Mouse (Mus musculus) liver, embryonic 15.5 days (tissue): ENCODE results near the gene Trappc1. TPM values are rescaled to one million over a fixed set of nuclear protein-coding genes. Genes with fewer than 3 reads are reported as not detected.

ENCODE experiments used
- ATAC-seq: fragments of 200-750 bp; cut with Nextera tagmentation; 2 replicates; pipeline ENCODE4 v1.8.0; 2017; ENCODE audit warnings: moderate number of reproducible peaks, mild to moderate bottlenecking, moderate library complexity; ENCODE audit not compliant: insufficient read depth
- H3K27ac ChIP-seq: fragments of 300-500 bp; sonication (generic); replicated peaks from 2 replicates; pipeline ENCODE4 v1.5.1; 2015; ENCODE audit warnings: mild to moderate bottlenecking, inconsistent platforms
- H3K27me3 ChIP-seq: fragments of 300-500 bp; sonication (generic); 2 replicates; pipeline ENCODE4 v1.6.1; 2015; ENCODE audit warnings: mild to moderate bottlenecking, inconsistent platforms
- H3K36me3 ChIP-seq: fragments of 300-500 bp; sonication (generic); replicated peaks from 2 replicates; pipeline ENCODE4 v1.6.1; 2015; ENCODE audit warnings: moderate library complexity, mild to moderate bottlenecking, inconsistent platforms
- H3K4me1 ChIP-seq: fragments of 300-500 bp; sonication (generic); replicated peaks from 2 replicates; pipeline ENCODE4 v1.6.1; 2015; ENCODE audit warnings: inconsistent platforms
- H3K4me2 ChIP-seq: fragments of 300-500 bp; sonication (generic); 2 replicates; pipeline ENCODE4 v1.6.1; 2015; ENCODE audit warnings: moderate library complexity, mild to moderate bottlenecking, inconsistent platforms
- H3K4me3 ChIP-seq: fragments of 300-500 bp; sonication (generic); replicated peaks from 2 replicates; pipeline ENCODE4 v1.5.1; 2015; ENCODE audit warnings: mild to moderate bottlenecking, inconsistent platforms
- H3K9ac ChIP-seq: fragments of 300-500 bp; sonication (generic); 2 replicates; pipeline ENCODE4 v1.6.1; 2015; ENCODE audit warnings: moderate library complexity, mild to moderate bottlenecking, inconsistent platforms
- H3K9me3 ChIP-seq: fragments of 300-500 bp; sonication (generic); replicated peaks from 2 replicates; pipeline ENCODE4 v1.6.1; 2016; ENCODE audit warnings: inconsistent platforms
- WGBS: fragments of 180-500 bp; shearing (Covaris S2); methylation state at CpG from one replicate; pipeline ENCODE4 v1.1.7; 2015; ENCODE audit warnings: mixed read lengths; ENCODE audit not compliant: insufficient replicate concordance; 5-methylcytosine and 5-hydroxymethylcytosine counted together
- polyA plus RNA-seq: library from polyadenylated mRNA; unstranded; fragments of >200 nt; fragmentation: Nextera tagmentation; extraction: Ambion mirVana; gene quantifications from 2 replicates; pipeline ENCODE4 v1.2.1, GENCODE M21; 2015

Gene Trappc1
- polyA plus RNA-seq = 74.8 and 77.7 TPM in 2 replicates

DNA sequence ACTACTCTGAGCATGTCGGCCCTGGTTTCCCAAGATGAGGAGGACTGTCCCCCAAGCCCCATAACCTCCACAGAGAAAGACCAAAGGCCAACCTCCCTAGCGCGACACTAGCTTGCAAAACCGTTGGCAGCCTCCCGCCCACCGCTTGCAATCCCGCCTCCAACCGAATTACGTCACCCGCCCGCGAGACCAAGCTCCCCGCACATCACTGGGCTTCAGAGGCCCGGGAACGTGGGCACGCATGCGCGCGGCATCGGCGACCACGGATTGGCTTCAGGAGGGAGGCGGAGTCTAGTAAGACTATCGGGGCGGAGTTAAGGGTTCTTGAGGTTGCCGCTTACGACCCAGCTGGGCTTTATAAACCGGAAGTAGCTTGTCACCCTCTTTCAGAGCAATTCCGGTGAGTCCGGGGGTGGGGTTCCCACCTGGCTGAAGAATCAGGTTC is at the start of gene Trappc1, which contains the start of gene Cntrob:
Gene Trappc1 (plus strand): TSS at position 314 of the 445 bp plus-strand sequence.
Gene Cntrob (minus strand): TSS at position 109 of the 445 bp plus-strand sequence.
- H3K27ac ChIP-seq = peak within 1 kb of the TSS; percentile 85
- peaks cover 26% of the 10 kb centered on the region for H3K27me3 ChIP-seq
- peaks cover 18% of the 10 kb centered on the region for H3K36me3 ChIP-seq
- WGBS = under 1% methylated on average over 30 of the region's 30 CpGs
- peaks cover 50% of the 10 kb centered on the region for H3K4me1 ChIP-seq
- ATAC-seq = peak; percentile 92
- peak within 1 kb of the TSS; percentile 80 for H3K4me3 ChIP-seq
- H3K9me3 ChIP-seq = no peaks in the 10 kb centered on the region
- H3K4me2 ChIP-seq = peak within 1 kb of the TSS; percentile 92
- peak within 1 kb of the TSS; percentile 88 for H3K9ac ChIP-seq

DNA sequence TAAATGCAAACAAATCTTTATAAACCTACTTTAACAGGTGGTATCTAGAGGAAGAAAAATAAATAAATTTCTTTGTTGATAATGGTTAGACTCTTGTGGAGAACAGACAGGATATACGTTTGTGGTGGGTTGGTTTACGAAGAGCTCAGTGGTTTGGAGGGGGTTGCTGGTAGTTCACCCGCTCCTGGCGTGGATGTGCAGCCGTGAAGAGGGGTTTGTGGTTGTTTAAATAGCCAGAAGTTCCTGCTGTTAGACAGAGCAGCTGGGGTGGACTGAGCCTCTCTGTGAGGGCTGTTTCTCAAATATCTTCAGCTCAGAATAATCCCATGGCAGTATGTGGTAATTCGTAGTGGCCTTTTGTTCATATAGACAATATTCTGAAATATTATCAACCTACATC is 48.1 kb upstream of the Trappc1 start:
- Histone ChIP-seq H3K27ac (no peak overlapping the region), H3K4me1 (no peaks in the 10 kb centered on the region), H3K9me3 (no peaks in the 10 kb centered on the region), H3K36me3 (no peaks in the 10 kb centered on the region), H3K4me3 (no peak overlapping the region), H3K9ac (no peak overlapping the region), H3K27me3 (peaks cover 4% of the 10 kb centered on the region; the same call in 1 of the 2 replicates), H3K4me2 (no peak overlapping the region)
- no peak for ATAC-seq
- WGBS = 30% methylated on average over 6 of the region's 6 CpGs

DNA sequence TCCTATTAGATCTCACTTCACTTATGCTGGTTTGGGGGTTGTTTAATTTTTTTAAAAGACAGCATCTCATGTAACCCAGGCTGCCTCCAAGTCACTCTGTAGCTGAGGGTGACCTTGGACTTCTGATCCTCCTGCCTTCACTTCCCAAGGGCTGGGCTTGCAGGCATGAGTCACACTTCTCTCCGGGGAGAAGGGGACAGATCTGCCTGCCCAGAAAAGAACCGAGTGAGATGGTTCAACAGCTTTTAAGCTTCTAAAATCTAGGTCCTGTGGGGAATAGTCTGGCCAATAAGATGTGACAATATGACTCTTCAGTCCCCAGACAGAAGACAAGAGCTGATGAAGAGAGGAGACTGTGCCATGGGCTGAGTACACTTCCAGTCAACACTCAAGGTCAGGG is 47.7 kb upstream of the Trappc1 start:
- 29% methylated on average over 2 of the region's 2 CpGs for WGBS
- Histone ChIP-seq H3K4me1 (no peaks in the 10 kb centered on the region), H3K36me3 (no peaks in the 10 kb centered on the region), H3K9ac (no peak overlapping the region), H3K9me3 (no peaks in the 10 kb centered on the region), H3K4me2 (no peak overlapping the region), H3K27ac (no peak overlapping the region), H3K27me3 (no peaks in the 10 kb centered on the region), H3K4me3 (no peak overlapping the region)
- no peak for ATAC-seq

DNA sequence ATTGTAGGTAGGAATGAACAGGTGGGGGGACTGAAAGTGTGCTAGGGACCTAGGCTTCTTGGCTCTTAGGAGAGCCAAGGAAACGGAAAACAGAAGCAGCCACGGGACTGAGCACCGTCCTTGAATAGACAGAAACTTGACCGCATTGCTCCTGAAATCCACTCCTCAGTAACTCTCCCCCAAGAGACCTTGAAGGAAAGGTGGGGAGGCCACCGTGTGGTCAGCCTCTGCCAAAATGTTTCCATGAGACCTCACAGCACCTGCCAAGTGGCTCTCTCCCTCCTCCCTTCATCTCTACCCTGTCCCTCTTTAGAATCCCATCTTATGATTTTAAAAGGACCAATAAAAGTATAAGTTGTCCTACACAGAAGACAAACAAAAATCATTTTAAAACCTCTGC is 46.5 kb upstream of the Trappc1 start:
- Histone ChIP-seq H3K36me3 (no peaks in the 10 kb centered on the region), H3K4me1 (no peaks in the 10 kb centered on the region), H3K9me3 (no peaks in the 10 kb centered on the region), H3K27ac (no peak overlapping the region), H3K4me3 (no peak overlapping the region), H3K4me2 (no peak overlapping the region), H3K27me3 (no peaks in the 10 kb centered on the region), H3K9ac (no peak overlapping the region)
- ATAC-seq = no peak
- WGBS = 60% methylated on average over 5 of the region's 5 CpGs

DNA sequence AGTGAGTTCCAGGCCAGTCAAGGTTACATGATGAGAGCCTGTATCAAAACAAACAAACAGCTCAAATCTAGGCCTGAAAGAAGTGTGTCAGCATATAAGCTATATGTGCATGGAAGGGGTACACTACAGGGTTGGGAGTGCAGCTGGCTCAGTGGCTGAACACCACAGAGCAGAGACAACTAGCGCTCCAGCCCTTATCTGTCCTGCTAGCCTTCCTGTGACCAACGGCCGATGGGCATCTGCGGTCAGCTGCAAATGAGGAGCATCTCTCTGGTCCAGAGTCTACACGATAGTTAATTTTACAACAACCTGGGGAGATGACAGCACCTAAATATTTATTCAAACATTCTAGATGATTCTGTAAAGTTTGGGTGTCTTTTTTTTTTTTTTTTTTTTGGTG is 32.7 kb upstream of the Trappc1 start:
- Histone ChIP-seq H3K9me3 (no peaks in the 10 kb centered on the region), H3K27ac (no peak overlapping the region), H3K36me3 (no peaks in the 10 kb centered on the region), H3K4me1 (no peaks in the 10 kb centered on the region), H3K4me2 (no peak overlapping the region), H3K4me3 (no peak overlapping the region), H3K9ac (no peak overlapping the region), H3K27me3 (no peaks in the 10 kb centered on the region)
- 49% methylated on average over 5 of the region's 5 CpGs for WGBS
- ATAC-seq = no peak

DNA sequence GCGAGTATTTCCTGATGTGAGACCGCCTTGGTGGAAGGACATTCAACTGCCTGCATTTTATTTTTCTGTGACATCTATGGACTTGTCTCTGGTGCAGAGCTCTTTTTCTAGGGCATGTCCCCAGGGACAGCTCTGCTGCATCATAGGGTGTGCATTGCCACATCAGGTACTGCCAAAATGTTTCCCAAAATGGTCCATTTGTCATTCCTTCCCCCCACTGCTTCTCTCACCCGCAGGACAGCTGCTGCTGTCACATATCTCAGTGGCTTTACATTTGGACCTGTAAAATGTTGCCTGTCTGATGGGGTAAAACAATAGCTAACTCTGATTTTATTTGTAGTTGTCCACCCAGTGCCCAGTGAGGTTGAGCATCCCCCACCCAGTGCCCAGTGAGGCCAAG is 28.5 kb upstream of the Trappc1 start:
- no peak for ATAC-seq
- no peaks in the 10 kb centered on the region for H3K4me1 ChIP-seq

DNA sequence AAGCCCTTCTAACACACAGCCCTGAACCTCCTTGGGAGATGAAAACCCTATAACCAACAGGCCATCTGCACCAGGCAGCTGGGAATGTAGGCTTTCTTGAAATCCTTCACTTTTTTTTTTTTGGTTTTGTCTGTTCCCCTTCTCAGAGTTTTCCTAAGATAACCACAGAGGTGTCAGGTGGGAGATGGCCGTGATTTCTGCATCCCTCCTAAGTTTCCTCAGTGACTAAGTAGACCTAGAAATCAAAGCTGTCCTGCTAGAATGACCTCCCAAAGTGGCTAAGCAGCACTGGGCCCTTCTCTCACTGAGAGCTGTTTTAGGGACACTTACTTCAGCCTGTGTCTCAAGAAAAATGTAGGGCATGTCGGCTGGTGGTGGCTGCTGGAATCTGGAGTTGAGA is 26.0 kb upstream of the Trappc1 start:
- ATAC-seq = no peak
- Histone ChIP-seq H3K4me1 (no peaks in the 10 kb centered on the region), H3K9ac (no peak overlapping the region), H3K36me3 (peaks cover 10% of the 10 kb centered on the region), H3K4me2 (no peak overlapping the region), H3K27ac (no peak overlapping the region), H3K9me3 (no peaks in the 10 kb centered on the region), H3K4me3 (no peak overlapping the region), H3K27me3 (no peaks in the 10 kb centered on the region)
- 74% methylated on average over 2 of the region's 2 CpGs for whole genome bisulfite sequencing

More for the DNA sequence above, 28.5 kb upstream of the Trappc1 start:
- WGBS = 56% methylated on average over 3 of the region's 3 CpGs
- Histone ChIP-seq H3K9me3 (no peaks in the 10 kb centered on the region), H3K4me3 (no peak overlapping the region), H3K9ac (no peak overlapping the region), H3K27ac (no peak overlapping the region), H3K4me2 (no peak overlapping the region), H3K27me3 (no peaks in the 10 kb centered on the region), H3K36me3 (peaks cover 5% of the 10 kb centered on the region)

DNA sequence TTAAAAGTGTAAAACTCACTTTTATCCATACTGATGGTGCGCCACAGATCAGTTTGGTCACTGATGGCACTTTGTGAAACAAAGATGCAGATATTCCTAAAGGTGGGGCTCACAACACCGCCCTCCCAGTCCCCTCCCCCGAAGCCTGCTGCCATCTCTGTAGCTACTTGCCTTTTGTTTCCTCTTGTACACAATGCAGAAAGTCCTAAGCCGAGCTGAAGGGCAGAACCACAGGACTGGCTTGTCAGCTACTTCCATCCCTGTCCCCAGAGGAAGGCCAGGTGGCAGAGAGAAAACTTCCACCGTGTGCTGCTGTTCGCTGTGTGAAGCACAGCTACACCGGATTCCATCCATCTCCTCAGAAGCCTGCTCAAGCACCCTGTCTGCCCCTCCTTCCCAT is 25.5 kb upstream of the Trappc1 start:
- no peak overlapping the region for H3K4me3 ChIP-seq
- H3K27ac ChIP-seq = no peak overlapping the region
- peaks cover 10% of the 10 kb centered on the region for H3K36me3 ChIP-seq
- no peaks in the 10 kb centered on the region for H3K27me3 ChIP-seq
- 69% methylated on average over 7 of the region's 7 CpGs for WGBS
- H3K4me2 ChIP-seq = no peak overlapping the region
- H3K9ac ChIP-seq = no peak overlapping the region
- ATAC-seq = no peak
- no peaks in the 10 kb centered on the region for H3K4me1 ChIP-seq
- H3K9me3 ChIP-seq = no peaks in the 10 kb centered on the region

DNA sequence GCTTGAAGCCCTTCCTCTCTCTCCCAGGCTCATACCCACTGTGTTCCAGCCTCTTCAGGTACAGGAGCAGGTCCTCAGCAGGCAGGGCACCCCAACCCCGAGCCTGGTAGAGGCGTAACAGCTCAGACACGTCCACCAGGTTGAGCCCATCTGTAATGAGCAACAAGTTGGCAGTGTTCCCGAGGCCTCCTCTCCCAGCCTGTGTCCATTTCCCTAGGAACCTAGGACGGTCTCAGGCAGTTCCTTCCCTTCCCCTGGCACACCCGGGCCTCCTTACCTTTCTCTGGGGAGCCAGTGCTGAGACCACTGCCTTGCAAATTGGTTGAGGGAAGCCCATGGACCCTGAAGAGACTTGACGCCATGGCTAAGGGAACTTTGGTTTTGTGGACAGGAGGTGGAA is 21.0 kb upstream of the Trappc1 start:
- Histone ChIP-seq H3K9me3 (no peaks in the 10 kb centered on the region), H3K4me3 (no peak overlapping the region), H3K4me1 (no peaks in the 10 kb centered on the region), H3K27me3 (no peaks in the 10 kb centered on the region), H3K36me3 (peaks cover 35% of the 10 kb centered on the region), H3K4me2 (no peak overlapping the region), H3K27ac (no peak overlapping the region), H3K9ac (no peak overlapping the region)
- WGBS = 62% methylated on average over 7 of the region's 7 CpGs
- no peak for ATAC-seq

DNA sequence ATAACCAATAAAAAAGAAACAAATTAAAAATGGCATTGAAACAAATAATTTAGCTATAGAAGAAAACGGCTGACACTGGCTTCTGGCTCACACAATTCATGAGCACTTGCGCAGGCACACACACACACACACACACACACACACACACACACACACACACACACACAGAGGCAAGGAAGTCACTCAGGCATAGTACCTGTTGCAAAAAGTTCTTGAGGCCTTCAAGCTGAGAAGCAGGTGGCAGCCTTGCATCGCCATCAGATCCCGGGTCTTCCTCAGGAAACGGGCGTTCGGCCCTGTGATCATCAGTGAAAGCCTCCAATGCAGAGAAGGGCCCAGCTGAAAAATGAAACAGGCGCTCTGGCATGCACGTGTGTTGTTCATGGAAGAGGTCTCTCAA is 18.5 kb upstream of the Trappc1 start:
- ATAC-seq = no peak
- H3K9me3 ChIP-seq = no peaks in the 10 kb centered on the region
- H3K4me1 ChIP-seq = no peaks in the 10 kb centered on the region
- H3K27ac ChIP-seq = no peak overlapping the region
- no peaks in the 10 kb centered on the region for H3K27me3 ChIP-seq
- no peak overlapping the region for H3K9ac ChIP-seq
- no peak overlapping the region for H3K4me2 ChIP-seq
- 84% methylated on average over 9 of the region's 9 CpGs for WGBS
- peaks cover 51% of the 10 kb centered on the region for H3K36me3 ChIP-seq
- no peak overlapping the region for H3K4me3 ChIP-seq

DNA sequence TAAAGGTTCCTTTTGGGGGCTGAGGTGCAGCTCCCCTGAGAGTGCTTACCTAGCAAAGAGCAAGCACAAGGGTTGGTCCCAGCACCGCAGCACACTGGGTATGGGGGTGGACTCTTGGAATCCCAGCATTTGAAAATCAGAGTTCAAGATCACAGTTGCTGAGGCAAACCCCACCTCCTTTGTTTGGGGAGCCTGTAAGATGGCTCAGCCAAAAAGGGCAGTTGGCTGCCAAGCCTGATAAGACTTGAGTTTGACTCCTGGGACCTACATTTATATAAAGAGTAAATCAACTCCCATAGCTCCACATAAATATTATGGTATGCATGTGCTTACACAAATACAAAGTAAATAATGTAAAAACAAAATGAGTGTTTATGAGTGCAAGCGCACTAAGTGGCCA is 17.7 kb upstream of the Trappc1 start:
- Histone ChIP-seq H3K36me3 (peaks cover 58% of the 10 kb centered on the region), H3K27ac (no peak overlapping the region), H3K9ac (no peak overlapping the region), H3K4me2 (no peak overlapping the region), H3K4me1 (no peaks in the 10 kb centered on the region), H3K4me3 (no peak overlapping the region), H3K27me3 (no peaks in the 10 kb centered on the region), H3K9me3 (no peaks in the 10 kb centered on the region)
- no peak for ATAC-seq
- WGBS = 64% methylated on average over 2 of the region's 2 CpGs

DNA sequence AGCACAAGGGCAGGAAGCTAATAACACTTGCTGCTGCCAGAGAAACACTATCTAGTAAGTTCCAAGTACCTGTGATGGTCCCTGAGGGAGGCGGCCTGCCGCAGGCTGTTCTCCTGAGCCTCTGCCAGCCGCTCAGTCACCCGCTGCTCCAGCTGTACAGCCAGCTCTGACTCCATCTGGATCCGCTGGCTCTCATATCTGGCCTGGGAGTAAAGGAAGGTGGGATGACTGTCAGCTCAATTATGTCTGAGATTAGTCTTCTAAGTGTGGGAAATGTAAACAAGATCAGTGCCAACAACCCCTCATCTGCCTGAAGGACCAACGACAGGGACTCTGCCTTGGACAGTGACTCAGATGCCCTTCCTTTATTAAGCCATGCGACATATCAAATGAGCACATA is 12.5 kb upstream of the Trappc1 start:
- no peak overlapping the region for H3K27ac ChIP-seq
- no peak overlapping the region for H3K4me2 ChIP-seq
- H3K36me3 ChIP-seq = peaks cover 69% of the 10 kb centered on the region
- H3K27me3 ChIP-seq = no peaks in the 10 kb centered on the region
- WGBS = 88% methylated on average over 7 of the region's 7 CpGs
- no peaks in the 10 kb centered on the region for H3K9me3 ChIP-seq
- 0 out of 2 replicates have a peak, but pooled peaks cover under 1% of the 10 kb centered on the region for H3K4me1 ChIP-seq
- no peak overlapping the region for H3K4me3 ChIP-seq
- ATAC-seq = no peak
- no peak overlapping the region for H3K9ac ChIP-seq
